Mouse (Mus musculus): ENCODE measurements around the gene Tas2r134. TPM values are rescaled to one million over a fixed set of nuclear protein-coding genes. Genes with fewer than 3 reads are reported as not detected.

Tas2r134 gene
- not detected for polyA plus RNA-seq (2014; fragmentation: Illumina TruSeq; extraction: RNeasy Lipid Tissue Mini Kit (QIAGEN cat#74804); ENCODE audit: low read depth, low replicate concordance)

DNA sequence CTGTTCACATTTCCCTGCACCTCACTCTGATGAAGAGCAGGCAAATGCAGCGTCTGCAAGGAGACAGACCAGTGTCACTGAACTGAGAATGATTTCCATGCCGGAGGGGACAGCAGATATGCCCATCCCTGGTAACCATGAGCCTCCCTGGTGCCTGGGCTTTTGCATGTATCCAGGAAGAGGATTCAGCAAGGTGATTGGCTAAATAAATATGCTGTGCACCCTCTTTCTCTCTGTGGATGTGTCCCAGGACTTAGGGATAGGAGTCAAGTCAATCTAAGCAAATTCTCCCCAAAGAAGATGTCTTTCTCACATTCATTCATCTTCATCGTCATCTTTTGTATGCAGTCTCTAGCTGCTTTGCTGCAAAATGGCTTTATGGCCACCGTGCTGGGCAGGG, at the start of gene Tas2r134:
TSS of gene Tas2r134 (plus strand) at position 301 of the 400 bp plus-strand sequence.

Data from heart, adult 10 weeks (tissue).